Mouse (Mus musculus) layer of hippocampus, adult 11-12 months (tissue): ENCODE data around the gene Nat10.

Experiments used
- DNase-seq: peaks from one replicate; pipeline ENCODE4 v3.0.0; 2022; ENCODE audit warnings: low spot score

Gene Nat10

GRCm38 (mm10) chr2:103690828-103691227 lies 70.2 kb downstream of the Nat10 start:
- DNase-seq: no peak

GRCm38 (mm10) chr2:103690425-103690824 lies 70.6 kb downstream of the Nat10 start:
- peak; percentile 20 for DNase-seq

- no peak for DNase-seq
Measured at GRCm38 (mm10) chr2:103687888-103688287, 73.2 kb downstream of the Nat10 start.

GRCm38 (mm10) chr2:103687143-103687542 lies 73.9 kb downstream of the Nat10 start:
- DNase-seq: no peak

GRCm38 (mm10) chr2:103685581-103685980 lies 75.5 kb downstream of the Nat10 start:
- no peak for DNase-seq

- no peak for DNase-seq
Measured at GRCm38 (mm10) chr2:103684926-103685577, 76.0 kb downstream of the Nat10 start.

GRCm38 (mm10) chr2:103684431-103684830 lies 76.6 kb downstream of the Nat10 start:
- DNase-seq: no peak

GRCm38 (mm10) chr2:103682927-103683442 lies 78.1 kb downstream of the Nat10 start:
- DNase-seq: peak; percentile 19

- peak; percentile 26 for DNase-seq
Measured at GRCm38 (mm10) chr2:103682261-103682722, 78.8 kb downstream of the Nat10 start.

- DNase-seq: no peak
Measured at GRCm38 (mm10) chr2:103681149-103681548, 79.9 kb downstream of the Nat10 start.

GRCm38 (mm10) chr2:103680364-103681110 lies 80.5 kb downstream of the Nat10 start:
- no peak for DNase-seq

GRCm38 (mm10) chr2:103678433-103678832 lies 82.6 kb downstream of the Nat10 start:
- no peak for DNase-seq

GRCm38 (mm10) chr2:103677614-103678369 lies 83.3 kb downstream of the Nat10 start:
- no peak for DNase-seq

GRCm38 (mm10) chr2:103676808-103677207 lies 84.3 kb downstream of the Nat10 start:
- DNase-seq: no peak

GRCm38 (mm10) chr2:103675391-103675790 lies 85.7 kb downstream of the Nat10 start:
- DNase-seq: no peak

- DNase-seq: no peak
Measured at GRCm38 (mm10) chr2:103673609-103674008, 87.5 kb downstream of the Nat10 start.

- no peak for DNase-seq
Measured at GRCm38 (mm10) chr2:103672573-103673119, 88.4 kb downstream of the Nat10 start.
